Mouse (Mus musculus) mouse trophoblast stem cell (cell line): Measurements from ENCODE around the gene Fam57b.

Experiments used
- in situ Hi-C, 2 experiments: fragments of 300-500 bp; cut with MseI, MboI; formaldehyde crosslinking; loops; 2 replicates in 1 of 2; 3 replicates in 1 of 2; pipeline ENCODE4 v1.15.1; 2025

The Fam57b gene

GRCm38 (mm10) chr7:126868003-126868402 is 70.5 kb downstream of the Fam57b start:
- in situ Hi-C loops = no loop called here

- in situ Hi-C loops = no loop called here
Observed at GRCm38 (mm10) chr7:126869780-126870519, 72.5 kb downstream of the Fam57b start.

- in situ Hi-C loops = no loop called here
Observed at GRCm38 (mm10) chr7:126870520-126870891, 73.0 kb downstream of the Fam57b start.

GRCm38 (mm10) chr7:126877239-126877638 is 79.8 kb downstream of the Fam57b start:
- in situ Hi-C loops = no loop called here
